Mouse (Mus musculus) cerebellum, adult 9-10 months (tissue): Measurements from ENCODE around the gene Mapk12.

Experiments
- DNase-seq: peaks from one replicate; pipeline ENCODE4 v3.0.0; 2022

The Mapk12 gene

GRCm38 (mm10) chr15:89170102-89170501 lies 29.6 kb upstream of the Mapk12 start:
- DNase-seq, result peak; percentile 59

- DNase-seq, result peak; percentile 92
Observed at GRCm38 (mm10) chr15:89169431-89169830, 28.9 kb upstream of the Mapk12 start.

- peak; percentile 72 for DNase-seq
Observed at GRCm38 (mm10) chr15:89168922-89169321, 28.4 kb upstream of the Mapk12 start.

GRCm38 (mm10) chr15:89165478-89165877 lies 25.0 kb upstream of the Mapk12 start:
- DNase-seq, result no peak

GRCm38 (mm10) chr15:89161397-89161796 lies 20.9 kb upstream of the Mapk12 start:
- no peak for DNase-seq

- DNase-seq, result no peak
Observed at GRCm38 (mm10) chr15:89158516-89158915, 18.0 kb upstream of the Mapk12 start.

GRCm38 (mm10) chr15:89157954-89158353 lies 17.5 kb upstream of the Mapk12 start:
- DNase-seq, result peak; percentile 80

GRCm38 (mm10) chr15:89152312-89152711 lies 11.8 kb upstream of the Mapk12 start:
- DNase-seq, result no peak

- no peak for DNase-seq
Observed at GRCm38 (mm10) chr15:89150041-89150390, 9.5 kb upstream of the Mapk12 start.

GRCm38 (mm10) chr15:89149271-89150040 lies 9.0 kb upstream of the Mapk12 start, which contains the start of gene Mapk11:
Gene Mapk11 (minus strand): TSS chr15:89149628.
- no peak for DNase-seq

GRCm38 (mm10) chr15:89148496-89149270 lies 8.2 kb upstream of the Mapk12 start:
- no peak for DNase-seq

GRCm38 (mm10) chr15:89147895-89148294 lies 7.4 kb upstream of the Mapk12 start:
- DNase-seq, result no peak

- DNase-seq, result no peak
Observed at GRCm38 (mm10) chr15:89147456-89147855, 7.0 kb upstream of the Mapk12 start.

GRCm38 (mm10) chr15:89147024-89147423 lies 6.5 kb upstream of the Mapk12 start:
- peak; percentile 73 for DNase-seq

- DNase-seq, result peak; percentile 90
Observed at GRCm38 (mm10) chr15:89146537-89146936, 6.0 kb upstream of the Mapk12 start.

GRCm38 (mm10) chr15:89145813-89146350 lies 5.4 kb upstream of the Mapk12 start:
- DNase-seq, result no peak

GRCm38 (mm10) chr15:89144965-89145364 lies 4.5 kb upstream of the Mapk12 start:
- no peak for DNase-seq

GRCm38 (mm10) chr15:89143134-89143533 lies 2.6 kb upstream of the Mapk12 start:
- no peak for DNase-seq

GRCm38 (mm10) chr15:89141905-89142304 lies 1.4 kb upstream of the Mapk12 start:
- DNase-seq, result no peak

- no peak for DNase-seq
Observed at GRCm38 (mm10) chr15:89141443-89141842, 940 bp upstream of the Mapk12 start.

- peak; percentile 80 for DNase-seq
Observed at GRCm38 (mm10) chr15:89140048-89140658, 350 bp downstream of the Mapk12 start.

- DNase-seq, result no peak
Observed at GRCm38 (mm10) chr15:89138531-89138930, 2.0 kb downstream of the Mapk12 start.

GRCm38 (mm10) chr15:89138046-89138405 lies 2.5 kb downstream of the Mapk12 start:
- DNase-seq, result peak; percentile 72
